Mouse (Mus musculus) MEL (cell line): ENCODE measurements around the gene Parm1. TPM values are rescaled to one million over a fixed set of nuclear protein-coding genes. Genes with fewer than 3 reads are reported as not detected.

Experiments
- DNase-seq: peaks from one replicate; pipeline ENCODE4 v3.0.0; 2011; ENCODE audit warnings: low read depth, low spot score
- H3K27ac ChIP-seq: 2 replicates; pipeline ENCODE4 v1.5.1; 2012; ENCODE audit warnings: low read depth, mild to moderate bottlenecking, control low read depth, low read length, moderate library complexity; ENCODE audit not compliant: control insufficient read depth
- H3K27me3 ChIP-seq, 2 experiments: fragments of 150-350 bp in 1 of 2; sonication (generic) in 1 of 2; 2 replicates each; pipeline ENCODE4 v1.6.1; 2012; ENCODE audit warnings: low read length in 2 of 2, mild to moderate bottlenecking in 2 of 2, improper control_type of control experiment in 1 of 2, moderate library complexity in 1 of 2; ENCODE audit not compliant: insufficient read depth in 2 of 2, control insufficient read depth in 1 of 2
- H3K36me3 ChIP-seq, 2 experiments: 2 replicates each; pipeline ENCODE4 v1.6.1; 2012 to 2014; ENCODE audit warnings: low read length in 2 of 2, improper control_type of control experiment in 1 of 2, inconsistent platforms in 1 of 2, mild to moderate bottlenecking in 1 of 2; ENCODE audit not compliant: insufficient read depth in 2 of 2, control insufficient read depth in 1 of 2
- H3K4me1 ChIP-seq, 2 experiments: fragments of 150-350 bp in 1 of 2; sonication (generic) in 1 of 2; 2 replicates each; pipeline ENCODE4 v1.6.1; 2012; ENCODE audit warnings: low read length in 2 of 2, improper control_type of control experiment in 1 of 2, mild to moderate bottlenecking in 1 of 2; ENCODE audit not compliant: insufficient read depth in 2 of 2, control insufficient read depth in 1 of 2
- H3K4me3 ChIP-seq, 2 experiments: fragments of 150-350 bp in 1 of 2; sonication (generic) in 1 of 2; 2 replicates each; pipeline ENCODE4 v1.5.1; 2012; ENCODE audit warnings: low read depth in 2 of 2, low read length in 2 of 2, mild to moderate bottlenecking in 2 of 2, moderate library complexity in 2 of 2, control low read depth in 1 of 2, improper control_type of control experiment in 1 of 2; ENCODE audit not compliant: control insufficient read depth in 1 of 2, insufficient read depth in 1 of 2
- H3K79me2 ChIP-seq: 2 replicates; pipeline ENCODE4 v1.6.1; 2012; ENCODE audit warnings: mild to moderate bottlenecking, low read length, moderate library complexity; ENCODE audit not compliant: control insufficient read depth, poor library complexity, insufficient read depth
- H3K9ac ChIP-seq: 2 replicates; pipeline ENCODE4 v1.6.1; 2012; ENCODE audit warnings: low read depth, mild to moderate bottlenecking, control low read depth, low read length, moderate library complexity; ENCODE audit not compliant: control insufficient read depth, poor library complexity, severe bottlenecking
- H3K9me3 ChIP-seq: fragments of 150-350 bp; sonication (generic); replicated peaks from 2 replicates; pipeline ENCODE4 v1.6.1; 2012; ENCODE audit warnings: mild to moderate bottlenecking, low read length, improper control_type of control experiment, moderate library complexity; ENCODE audit not compliant: insufficient read depth
- CHD2 ChIP-seq: IDR thresholded peaks from 2 replicates; pipeline ENCODE4 v1.6.1; 2011; ENCODE audit warnings: low read length, improper control_type of control experiment
- CTCF ChIP-seq, 3 experiments: IDR thresholded peaks in 2 of 3; conservative IDR thresholded peaks in 1 of 3; 2 replicates each; pipeline ENCODE4 v1.5.1; 2011 to 2012; ENCODE audit warnings: low read length in 3 of 3, low read depth in 2 of 3, mild to moderate bottlenecking in 2 of 3, improper control_type of control experiment in 1 of 3, inconsistent platforms in 1 of 3, mixed read lengths in 1 of 3, moderate library complexity in 1 of 3; ENCODE audit not compliant: control insufficient read depth in 1 of 3, insufficient read depth in 1 of 3, poor library complexity in 1 of 3, severe bottlenecking in 1 of 3
- E2F4 ChIP-seq: IDR thresholded peaks from 2 replicates; pipeline ENCODE4 v1.6.1; 2011; ENCODE audit warnings: low read depth, low read length, improper control_type of control experiment, borderline replicate concordance
- ELF1 ChIP-seq: IDR thresholded peaks from 2 replicates; pipeline ENCODE4 v1.6.1; 2014; ENCODE audit warnings: low read depth, mild to moderate bottlenecking, inconsistent platforms, low read length, improper control_type of control experiment, moderate library complexity
- ETS1 ChIP-seq: IDR thresholded peaks from 2 replicates; pipeline ENCODE4 v1.6.1; 2012; ENCODE audit warnings: low read depth, mild to moderate bottlenecking, inconsistent platforms, low read length, improper control_type of control experiment, moderate library complexity
- GABPA ChIP-seq: IDR thresholded peaks from 2 replicates; pipeline ENCODE4 v1.6.1; 2012; ENCODE audit warnings: low read depth, mild to moderate bottlenecking, inconsistent platforms, low read length, improper control_type of control experiment, moderate library complexity
- GATA1 ChIP-seq: IDR thresholded peaks from 2 replicates; pipeline ENCODE4 v1.6.1; 2011; ENCODE audit warnings: low read depth, low read length, improper control_type of control experiment
- HCFC1 ChIP-seq: IDR thresholded peaks from 2 replicates; pipeline ENCODE4 v1.6.1; 2012; ENCODE audit warnings: low read depth, mild to moderate bottlenecking, inconsistent platforms, low read length, improper control_type of control experiment, moderate library complexity
- JUND ChIP-seq: IDR thresholded peaks from 2 replicates; pipeline ENCODE4 v1.6.1; 2011; ENCODE audit warnings: low read depth, mild to moderate bottlenecking, improper control_type of control experiment, low read length
- KAT2A ChIP-seq: conservative IDR thresholded peaks from 2 replicates; pipeline ENCODE4 v1.6.1; 2012; ENCODE audit warnings: low read depth, low read length, improper control_type of control experiment, inconsistent platforms
- MAFK ChIP-seq: IDR thresholded peaks from 2 replicates; pipeline ENCODE4 v1.6.1; 2011; ENCODE audit warnings: low read depth, mild to moderate bottlenecking, low read length, improper control_type of control experiment, borderline replicate concordance
- MYB ChIP-seq: IDR thresholded peaks from 2 replicates; pipeline ENCODE4 v1.6.1; 2011; ENCODE audit warnings: mild to moderate bottlenecking, low read depth, low read length, improper control_type of control experiment
- NRF1 ChIP-seq: IDR thresholded peaks from 2 replicates; pipeline ENCODE4 v1.6.1; 2014; ENCODE audit warnings: low read depth, mild to moderate bottlenecking, inconsistent platforms, low read length, improper control_type of control experiment, moderate library complexity; ENCODE audit not compliant: poor library complexity, insufficient read depth, severe bottlenecking
- POLR2A ChIP-seq, 2 experiments: IDR thresholded peaks; 2 replicates each; pipeline ENCODE4 v1.6.1; 2011 to 2012; ENCODE audit warnings: low read length in 2 of 2, mild to moderate bottlenecking in 2 of 2, control low read depth in 1 of 2, improper control_type of control experiment in 1 of 2, low read depth in 1 of 2, moderate library complexity in 1 of 2; ENCODE audit not compliant: control insufficient read depth in 1 of 2, insufficient read depth in 1 of 2, poor library complexity in 1 of 2
- POLR2AphosphoS5 ChIP-seq: IDR thresholded peaks from 2 replicates; pipeline ENCODE4 v1.6.1; 2012; ENCODE audit warnings: low read depth, borderline replicate concordance, mild to moderate bottlenecking, inconsistent platforms, low read length, moderate library complexity, mixed read lengths
- RCOR1 ChIP-seq: IDR thresholded peaks from 2 replicates; pipeline ENCODE4 v1.6.1; 2012; ENCODE audit warnings: low read depth, mild to moderate bottlenecking, inconsistent platforms, low read length, improper control_type of control experiment
- SIN3A ChIP-seq: IDR thresholded peaks from 2 replicates; pipeline ENCODE4 v1.6.1; 2012; ENCODE audit warnings: low read length, improper control_type of control experiment, inconsistent platforms
- SMC3 ChIP-seq: IDR thresholded peaks from 2 replicates; pipeline ENCODE4 v1.6.1; 2011; ENCODE audit warnings: low read depth, low read length, improper control_type of control experiment
- TBP ChIP-seq: IDR thresholded peaks from 2 replicates; pipeline ENCODE4 v1.8.0; 2011; ENCODE audit warnings: low read depth, low read length, improper control_type of control experiment
- USF2 ChIP-seq, 2 experiments: IDR thresholded peaks; 2 replicates each; pipeline ENCODE4 v1.6.1; 2011 to 2012; ENCODE audit warnings: improper control_type of control experiment in 2 of 2, low read length in 2 of 2, borderline replicate concordance in 1 of 2, inconsistent platforms in 1 of 2, low read depth in 1 of 2, mild to moderate bottlenecking in 1 of 2; ENCODE audit not compliant: insufficient read depth in 1 of 2
- ZC3H11A ChIP-seq: IDR thresholded peaks from 2 replicates; pipeline ENCODE4 v1.6.1; 2012; ENCODE audit warnings: low read depth, mild to moderate bottlenecking, inconsistent platforms, low read length, improper control_type of control experiment
- ZNF384 ChIP-seq: IDR thresholded peaks from 2 replicates; pipeline ENCODE4 v1.6.1; 2012; ENCODE audit warnings: low read depth, mild to moderate bottlenecking, inconsistent platforms, low read length, improper control_type of control experiment
- polyA plus RNA-seq, 2 experiments: library from polyadenylated mRNA; stranded (reverse) in 1 of 2; unstranded in 1 of 2; fragments of >175 nt in 1 of 2; fragments of >200 nt in 1 of 2; gene quantifications; 2 replicates each; pipeline versions ENCODE4 v1.2.1 to v1.2.4; 2012; ENCODE audit warnings: low replicate concordance in 2 of 2, low read depth in 1 of 2; ENCODE audit not compliant: insufficient read length in 2 of 2, insufficient read depth in 1 of 2, missing spikeins in 1 of 2
- total RNA-seq: library from RNA; depleted of rRNA; stranded (reverse); fragments of 300-350 nt; gene quantifications from 2 replicates; pipeline ENCODE4 v1.2.3, GENCODE M21; 2012

The Parm1 gene
- total and polyA plus RNA-seq, 3 experiments, result 19.1 to 76.1 (median 41.0) TPM

GRCm38 (mm10) chr5:91484324-91484723 lies 33.1 kb upstream of the Parm1 start:
- no peaks in the 10 kb centered on the region for H3K79me2 ChIP-seq
- no peak overlapping the region for H3K27ac ChIP-seq
- no peak overlapping the region for H3K9ac ChIP-seq
- H3K36me3 ChIP-seq, result peaks cover 0 to 11% of the 10 kb centered on the region in 2 experiments; a peak in 2 of 4 replicates
- DNase-seq, result no peak
- H3K9me3 ChIP-seq, result no peaks in the 10 kb centered on the region
- H3K27me3 ChIP-seq, result no peaks in the 10 kb centered on the region
- H3K4me3 ChIP-seq, result no peak overlapping the region
- TF ChIP-seq ZC3H11A (no peak), HCFC1 (no peak), JUND (no peak), TBP (no peak), ETS1 (no peak), CTCF (IDR thresholded peaks at IDR 0.05 in 2 of 3, conservative IDR thresholded peaks at IDR 0.05 in 1 of 3; ENCODE audit: control insufficient read depth in 1 of 3, insufficient read depth in 1 of 3, low read depth in 2 of 3, low read length in 3 of 3, poor library complexity in 1 of 3, severe bottlenecking in 1 of 3) (no peak), POLR2AphosphoS5 (no peak), GABPA (no peak), ELF1 (no peak), NRF1 (no peak), SMC3 (no peak)
- H3K4me1 ChIP-seq, result peaks cover 2 to 10% of the 10 kb centered on the region in 2 experiments; a peak in 2 of 4 replicates

GRCm38 (mm10) chr5:91494456-91494855 lies 23.0 kb upstream of the Parm1 start:
- Histone ChIP-seq H3K4me3 (no peak overlapping the region), H3K27ac (no peak overlapping the region), H3K27me3 (no peaks in the 10 kb centered on the region), H3K36me3 (peaks cover 0 to 5% of the 10 kb centered on the region in 2 experiments; a peak in 2 of 4 replicates), H3K9ac (no peak overlapping the region), H3K79me2 (no peaks in the 10 kb centered on the region), H3K9me3 (no peaks in the 10 kb centered on the region), H3K4me1 (peaks cover 0 to 12% of the 10 kb centered on the region in 2 experiments; a peak in 3 of 4 replicates)
- no peak for DNase-seq
- TF ChIP-seq E2F4 (no peak), HCFC1 (no peak), ZNF384 (no peak), CHD2 (no peak), SIN3A (no peak), RCOR1 (no peak), CTCF (IDR thresholded peaks at IDR 0.05 in 2 of 3, conservative IDR thresholded peaks at IDR 0.05 in 1 of 3; ENCODE audit: control insufficient read depth in 1 of 3, insufficient read depth in 1 of 3, low read depth in 2 of 3, low read length in 3 of 3, poor library complexity in 1 of 3, severe bottlenecking in 1 of 3) (no peak), USF2 (IDR thresholded peaks at IDR 0.05; ENCODE audit: borderline replicate concordance in 1 of 2, insufficient read depth in 1 of 2, low read depth in 1 of 2, low read length in 2 of 2) (no peak), GATA1 (no peak), MYB (no peak), POLR2A (IDR thresholded peaks at IDR 0.05; ENCODE audit: control insufficient read depth in 1 of 2, insufficient read depth in 1 of 2, low read depth in 1 of 2, low read length in 2 of 2, poor library complexity in 1 of 2) (no peak), MAFK (no peak), ZC3H11A (no peak), KAT2A (no peak)
